Mouse (Mus musculus) heart, postnatal 0 days (tissue): ENCODE results near the gene Il34. TPM values are rescaled to one million over a fixed set of nuclear protein-coding genes. Genes with fewer than 3 reads are reported as not detected.

ENCODE experiments used
- ATAC-seq: fragments of 200-750 bp; cut with Nextera tagmentation; 2 replicates; pipeline ENCODE4 v1.8.0; 2017; ENCODE audit warnings: low read depth, moderate number of reproducible peaks, moderate library complexity; ENCODE audit not compliant: insufficient read depth
- DNase-seq: peaks from one replicate; pipeline ENCODE4 v3.0.0-alpha.2; 2016; ENCODE audit warnings: low spot score
- H3K27ac ChIP-seq: fragments of 300-500 bp; sonication (generic); 2 replicates; pipeline ENCODE4 v1.5.1; 2014; ENCODE audit warnings: low read depth, mild to moderate bottlenecking
- H3K27me3 ChIP-seq: fragments of 300-500 bp; sonication (generic); 2 replicates; pipeline ENCODE4 v1.6.1; 2014; ENCODE audit warnings: low read length, mixed read lengths; ENCODE audit not compliant: control insufficient read depth, insufficient read depth
- H3K36me3 ChIP-seq: fragments of 300-500 bp; sonication (generic); replicated peaks from 2 replicates; pipeline ENCODE4 v1.6.1; 2014; ENCODE audit warnings: low read length, mixed read lengths; ENCODE audit not compliant: control insufficient read depth, insufficient read depth
- H3K4me1 ChIP-seq: fragments of 300-500 bp; sonication (generic); 2 replicates; pipeline ENCODE4 v1.6.1; 2014; ENCODE audit warnings: antibody characterized with exemption; ENCODE audit not compliant: control insufficient read depth, insufficient read depth
- H3K4me2 ChIP-seq: fragments of 300-500 bp; sonication (generic); 2 replicates; pipeline ENCODE4 v1.6.1; 2014; ENCODE audit warnings: low read depth, mild to moderate bottlenecking, low read length, moderate library complexity
- H3K4me3 ChIP-seq: fragments of 300-500 bp; sonication (generic); 2 replicates; pipeline ENCODE4 v1.5.1; 2014; ENCODE audit warnings: low read depth, low read length
- H3K9ac ChIP-seq: fragments of 300-500 bp; sonication (generic); replicated peaks from 2 replicates; pipeline ENCODE4 v1.6.1; 2014; ENCODE audit warnings: low read depth, low read length, mixed read lengths
- H3K9me3 ChIP-seq: fragments of 300-500 bp; sonication (generic); replicated peaks from 2 replicates; pipeline ENCODE4 v1.6.1; 2016; ENCODE audit warnings: low read length; ENCODE audit not compliant: control insufficient read depth
- CTCF ChIP-seq: IDR thresholded peaks from 2 replicates; pipeline ENCODE4 v1.5.1; 2016; ENCODE audit warnings: antibody characterized with exemption, control low read depth, low read depth
- EP300 ChIP-seq: IDR thresholded peaks from 2 replicates; pipeline ENCODE4 v1.6.1; 2016; ENCODE audit warnings: antibody characterized with exemption, low read depth
- WGBS: fragments of 180-500 bp; shearing (Covaris S2); extraction: QIAGEN DNeasy Blood & Tissue Kit; methylation state at CpG from one replicate; pipeline ENCODE4 v1.1.7; 2014; 5-methylcytosine and 5-hydroxymethylcytosine counted together
- polyA plus RNA-seq: library from polyadenylated mRNA; unstranded; fragments of >200 nt; fragmentation: Nextera tagmentation; extraction: Ambion mirVana; gene quantifications from 2 replicates; pipeline ENCODE4 v1.2.1, GENCODE M21; 2015
- total RNA-seq: library from RNA; depleted of rRNA; stranded (reverse); fragments of >200 nt; gene quantifications from 2 replicates; pipeline ENCODE4 v1.2.3, GENCODE M21; 2014; ENCODE audit warnings: low replicate concordance

Il34 gene
- total and polyA plus RNA-seq, 2 experiments from 2014 or later: 1.4 to 3.2 TPM

DNA sequence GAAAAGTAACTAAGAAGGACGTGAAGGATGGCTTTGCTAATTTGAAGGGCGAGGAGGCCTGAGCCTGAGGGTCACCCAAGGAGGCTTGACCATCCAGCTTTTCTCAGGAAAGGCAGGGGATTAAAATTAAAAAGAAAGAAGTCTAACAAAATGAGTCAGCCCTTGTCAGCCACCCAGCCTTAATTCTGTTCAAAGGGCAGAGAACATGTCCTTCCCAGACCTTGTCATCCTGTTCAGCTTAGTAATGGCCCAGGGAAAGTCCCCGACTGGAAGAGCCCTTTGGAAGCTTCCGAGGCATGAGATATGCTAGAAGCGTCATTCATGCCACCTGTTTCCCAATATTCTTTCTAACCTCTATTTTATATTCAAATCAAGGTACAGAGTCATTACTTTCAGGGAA, 2.7 kb downstream of the Il34 start:
- Histone ChIP-seq H3K9ac (no peak overlapping the region), H3K36me3 (no peaks in the 10 kb centered on the region), H3K4me2 (no peak overlapping the region), H3K4me1 (no peaks in the 10 kb centered on the region), H3K4me3 (no peak overlapping the region), H3K9me3 (no peaks in the 10 kb centered on the region), H3K27me3 (no peaks in the 10 kb centered on the region), H3K27ac (no peak overlapping the region)
- WGBS: 72% methylated on average over 5 of the region's 5 CpGs
- DNase-seq: no peak
- no peak for ATAC-seq
- TF ChIP-seq EP300 (no peak), CTCF (no peak)

DNA sequence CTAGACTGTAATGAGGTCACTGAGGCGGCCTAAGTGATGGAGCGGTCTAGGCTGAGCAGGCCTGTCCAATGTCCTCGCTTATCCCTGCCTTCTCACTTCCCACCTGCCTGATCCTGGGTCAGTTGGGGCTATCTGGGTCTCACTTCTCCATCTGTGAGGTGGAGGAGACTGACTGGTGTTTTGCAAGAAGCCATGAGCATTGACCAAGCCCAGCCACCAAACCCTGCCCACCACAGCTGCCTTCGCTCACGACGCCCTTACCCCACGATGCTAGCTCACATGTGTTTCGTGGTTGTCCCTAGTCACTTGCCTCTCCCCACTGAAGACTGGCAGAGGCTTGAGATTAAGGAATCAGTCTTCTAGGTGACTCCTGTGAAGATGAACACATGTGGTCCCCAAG, 8.6 kb downstream of the Il34 start:
- no peak overlapping the region for H3K4me2 ChIP-seq
- H3K36me3 ChIP-seq: no peaks in the 10 kb centered on the region
- ATAC-seq: no peak
- 0 out of 2 replicates have a peak, but pooled peaks cover 6% of the 10 kb centered on the region for H3K9me3 ChIP-seq
- H3K27ac ChIP-seq: no peak overlapping the region
- H3K4me1 ChIP-seq: peaks cover 6% of the 10 kb centered on the region; the same call in 1 of the 2 replicates
- no peak for TF ChIP-seq EP300
- TF ChIP-seq CTCF: no peak
- no peak overlapping the region for H3K9ac ChIP-seq
- WGBS: 95% methylated on average over 8 of the region's 8 CpGs
- H3K4me3 ChIP-seq: no peak overlapping the region
- no peak for DNase-seq
- no peaks in the 10 kb centered on the region for H3K27me3 ChIP-seq

DNA sequence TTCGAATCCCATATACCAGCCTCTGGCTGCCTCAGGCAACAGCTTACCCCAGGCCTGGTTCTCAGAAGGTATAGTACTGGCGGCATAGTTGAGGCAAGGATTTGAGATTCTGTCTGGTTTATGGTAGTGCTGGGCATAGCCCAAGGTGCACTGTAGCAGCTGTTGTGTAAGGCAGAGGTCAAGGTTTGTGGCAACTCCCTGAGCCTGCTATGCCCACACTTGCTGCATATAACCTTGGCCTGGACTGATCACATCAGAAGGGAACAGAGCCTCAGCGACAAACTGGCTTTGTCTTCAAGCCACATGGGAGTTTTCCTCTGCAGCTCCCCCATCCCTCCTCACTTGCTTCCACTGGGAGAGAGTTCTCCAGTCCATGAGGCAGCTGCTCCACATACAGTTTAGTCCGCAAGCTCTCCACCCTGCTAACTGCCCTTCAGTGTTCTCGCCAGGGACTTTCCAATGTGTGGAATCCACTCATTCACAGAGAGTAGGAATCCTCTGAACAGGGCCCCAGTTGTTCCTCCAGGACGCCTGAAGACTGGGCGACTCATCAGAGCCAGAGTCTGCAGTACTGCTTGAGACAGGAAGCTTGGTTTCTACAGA, 11.3 kb downstream of the Il34 start:
- no peaks in the 10 kb centered on the region for H3K27me3 ChIP-seq
- WGBS: 80% methylated on average over 7 of the region's 7 CpGs
- H3K4me3 ChIP-seq: no peak overlapping the region
- no peak overlapping the region for H3K9ac ChIP-seq
- ATAC-seq (no peak; the same call in 1 of the 2 replicates), DNase-seq (no peak)
- H3K27ac ChIP-seq: no peak overlapping the region
- TF ChIP-seq CTCF: no peak
- H3K36me3 ChIP-seq: no peaks in the 10 kb centered on the region
- H3K4me1 ChIP-seq: peaks cover 6% of the 10 kb centered on the region; the same call in 1 of the 2 replicates
- H3K9me3 ChIP-seq: 0 out of 2 replicates have a peak, but pooled peaks cover 6% of the 10 kb centered on the region
- no peak overlapping the region for H3K4me2 ChIP-seq

DNA sequence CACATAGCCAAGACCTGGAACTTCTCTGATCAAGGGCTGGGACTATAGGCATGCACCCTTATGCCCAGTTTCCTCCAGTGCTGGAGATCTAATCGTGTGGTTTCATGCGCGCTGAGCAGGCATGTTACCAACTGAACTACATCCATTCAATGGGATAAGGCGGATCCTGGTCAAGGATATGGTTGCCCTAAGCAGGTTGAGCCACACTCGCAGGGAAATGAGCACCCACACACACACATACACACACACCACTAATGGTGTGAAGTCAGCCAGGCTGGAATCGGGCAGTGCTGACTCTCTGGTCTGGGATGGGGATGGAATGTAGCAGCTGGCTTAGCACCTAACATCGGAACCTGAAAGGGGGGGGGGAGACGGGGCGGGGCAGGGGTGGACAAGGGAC, 11.8 kb downstream of the Il34 start:
- Histone ChIP-seq H3K9ac (no peak overlapping the region), H3K27me3 (no peaks in the 10 kb centered on the region), H3K4me1 (peaks cover 6% of the 10 kb centered on the region; the same call in 1 of the 2 replicates), H3K27ac (no peak overlapping the region), H3K36me3 (no peaks in the 10 kb centered on the region), H3K4me2 (no peak overlapping the region), H3K4me3 (no peak overlapping the region), H3K9me3 (0 out of 2 replicates have a peak, but pooled peaks cover 6% of the 10 kb centered on the region)
- DNase-seq (no peak), ATAC-seq (no peak; the same call in 1 of the 2 replicates)
- TF ChIP-seq CTCF (no peak), EP300 (no peak)
- WGBS: 86% methylated on average over 9 of the region's 9 CpGs

DNA sequence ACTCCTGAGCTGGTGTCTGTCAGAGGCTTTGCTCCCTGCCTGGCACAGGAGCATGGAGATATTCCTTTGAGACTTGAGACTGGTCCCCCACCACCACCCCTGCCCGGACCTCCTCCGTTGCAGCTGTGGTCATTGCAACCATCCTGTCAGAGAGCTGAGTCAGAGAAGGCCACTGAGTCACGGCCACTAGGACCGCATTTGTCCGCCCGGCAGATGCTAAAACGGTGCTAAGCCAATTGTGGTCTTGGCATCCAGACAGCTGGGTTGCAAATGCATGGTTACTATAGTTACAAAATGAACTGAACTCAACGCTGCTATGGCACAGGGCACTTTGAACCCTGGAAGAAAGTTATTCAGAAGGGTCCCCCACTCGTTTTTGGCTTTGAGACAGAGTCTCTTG, 12.2 kb downstream of the Il34 start:
- 0 out of 2 replicates have a peak, but pooled peaks cover 6% of the 10 kb centered on the region for H3K9me3 ChIP-seq
- H3K4me2 ChIP-seq: no peak overlapping the region
- no peak overlapping the region for H3K27ac ChIP-seq
- H3K27me3 ChIP-seq: no peaks in the 10 kb centered on the region
- DNase-seq (no peak), ATAC-seq (no peak)
- peaks cover 6% of the 10 kb centered on the region; the same call in 1 of the 2 replicates for H3K4me1 ChIP-seq
- no peak overlapping the region for H3K9ac ChIP-seq
- TF ChIP-seq CTCF (no peak), EP300 (no peak)
- 65% methylated on average over 9 of the region's 9 CpGs for WGBS
- H3K36me3 ChIP-seq: no peaks in the 10 kb centered on the region
- H3K4me3 ChIP-seq: no peak overlapping the region
